Mouse (Mus musculus) liver, adult 10 weeks (tissue): ENCODE measurements around the gene Mob1a. TPM values are rescaled to one million over a fixed set of nuclear protein-coding genes. Genes with fewer than 3 reads are reported as not detected.

Source experiments
- polyA plus RNA-seq: library from polyadenylated mRNA; stranded (reverse); fragments of 350-450 nt; fragmentation: Illumina TruSeq; extraction: RNeasy Lipid Tissue Mini Kit (QIAGEN cat#74804); gene quantifications from one replicate; pipeline ENCODE4 v1.2.3, GENCODE M21; 2014; ENCODE audit warnings: low read depth, low replicate concordance

Gene Mob1a
- polyA plus RNA-seq: 49.2 TPM

GRCm38 (mm10) chr6:83325525-83326393 is at the start of gene Mob1a, which contains the start of gene Mthfd2:
TSS of gene Mob1a (plus strand) at chr6:83326016.
TSS of gene Mthfd2 (minus strand) at chr6:83325908.

GRCm38 (mm10) chr6:83348873-83349272 is 23.1 kb downstream of the Mob1a start, which contains the start of gene Bola3:
TSS of gene Bola3 (plus strand) at chr6:83349147.

Other genes starting within 250 kb of the Mob1a start
- gene Pcgf1, start 248.1 kb upstream of the Mob1a start, polyA plus RNA-seq: 4.5 TPM
- not detected for gene Lbx2, start 239.6 kb upstream of the Mob1a start, polyA plus RNA-seq
- gene Ccdc142, start 224.4 kb upstream of the Mob1a start, polyA plus RNA-seq: not detected
- gene Gm42688, start 224.4 kb upstream of the Mob1a start, polyA plus RNA-seq: 0.61 TPM
- 30.5 TPM for gene Mrpl53, start 217.0 kb upstream of the Mob1a start, polyA plus RNA-seq
- gene Mogs, start 210.5 kb upstream of the Mob1a start, polyA plus RNA-seq: 3.1 TPM
- 4.3 TPM for gene Wbp1, start 204.5 kb upstream of the Mob1a start, polyA plus RNA-seq
- 0.66 TPM for gene Ino80b, start 200.6 kb upstream of the Mob1a start, polyA plus RNA-seq
- not detected for gene Rtkn, start 190.6 kb upstream of the Mob1a start, polyA plus RNA-seq
- gene Wdr54, start 169.6 kb upstream of the Mob1a start, polyA plus RNA-seq: 0.34 TPM
- gene 1700003E16Rik, start 169.6 kb upstream of the Mob1a start, polyA plus RNA-seq: not detected
- gene Dctn1, start 160.1 kb upstream of the Mob1a start, polyA plus RNA-seq: 5.5 TPM
- not detected for gene Slc4a5, start 106.2 kb upstream of the Mob1a start, polyA plus RNA-seq
- gene Mthfd2, start 108 bp upstream of the Mob1a start, polyA plus RNA-seq: 0.24 TPM
- 104 TPM for gene Bola3, start 23.1 kb downstream of the Mob1a start, polyA plus RNA-seq
- gene Tet3, start 133.1 kb downstream of the Mob1a start, polyA plus RNA-seq: 3.3 TPM
- gene Dguok, start 181.0 kb downstream of the Mob1a start, polyA plus RNA-seq: 13.4 TPM
- 0.45 TPM for gene Actg2, start 210.2 kb downstream of the Mob1a start, polyA plus RNA-seq
- gene Stambp, start 246.7 kb downstream of the Mob1a start, polyA plus RNA-seq: 25.5 TPM